ENCODE assay signal across 23 mouse cellular contexts in the genomic region with DNA sequence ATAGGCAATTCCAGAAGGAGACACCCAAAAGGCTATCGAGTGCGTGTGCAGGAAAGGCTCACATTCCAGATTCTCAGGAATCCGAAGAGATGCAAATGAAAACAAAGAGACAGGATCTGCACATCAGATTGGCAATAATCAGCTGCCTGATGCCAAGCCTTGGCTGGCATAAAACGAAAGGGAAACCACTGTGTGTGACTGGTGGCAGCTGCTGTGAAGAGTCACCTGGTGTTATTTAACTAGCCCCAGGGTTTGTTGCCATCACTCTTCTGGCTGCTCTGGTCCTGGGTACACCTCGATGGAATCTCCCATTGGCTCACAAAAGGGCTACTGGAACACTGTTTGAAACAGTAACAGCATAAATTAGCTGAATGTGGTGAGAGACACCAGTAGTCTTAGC. TPM values are rescaled to one million over a fixed set of nuclear protein-coding genes. Genes with fewer than 3 reads are reported as not detected.
A peak's percentile ranks its signal among the peaks of the same experiment; 100 is the strongest.
DNase-seq lines count a peak whose midpoint lies in the region; ATAC-seq lines count a peak whose summit lies in the region.
"Had no signal": no experiment of that assay in that cellular context is flagged by ENCODE, and none has a peak within 500 bp of the region (broad histone marks: within the 10 kb centered on the region; RNA-seq: fewer than 3 reads in every experiment).

No protein-coding gene starts in this region.

- peak; percentile 33 for DNase-seq in forebrain, embryonic 14.5 days (ENCODE audit: low spot score)
- peak; percentile 28 for DNase-seq in Muller cell, postnatal 12 days (ENCODE audit: inconsistent ontology term)
- peak; percentile 21 for DNase-seq in induced T-regulatory cell, adult 2 months (ENCODE audit: low read depth)
- no peak for DNase-seq in right cerebral cortex, postnatal 14 days
- DNase-seq in kidney, postnatal 14 days = no peak
- DNase-seq in gastrocnemius, postnatal 4 days (ENCODE audit: low spot score in 2 of 2) = no peak
- DNase-seq: adrenal gland, adult 2 months; cerebellum, postnatal 14 days; gastrocnemius, postnatal 14 days; heart, postnatal 4 days; layer of hippocampus, postnatal 36 days; thymus, postnatal 4 days had no signal

- H3K9ac ChIP-seq in forebrain, embryonic 14.5 days (ENCODE audit: low read length) = no peak overlapping the region
- no peak overlapping the region for H3K9ac ChIP-seq in forebrain, embryonic 13.5 days
- H3K9ac ChIP-seq: embryonic facial prominence, embryonic 15.5 days; forebrain, embryonic 12.5 days; heart, embryonic 15.5 days; midbrain, embryonic 12.5 days; neural tube, embryonic 12.5 days had no signal

- H3K4me1 ChIP-seq in forebrain, embryonic 14.5 days (ENCODE audit: control insufficient read depth, insufficient read depth, low read length) = no peaks in the 10 kb centered on the region
- no peaks in the 10 kb centered on the region for H3K4me1 ChIP-seq in forebrain, embryonic 13.5 days
- H3K4me1 ChIP-seq: embryonic facial prominence, embryonic 15.5 days; forebrain, embryonic 12.5 days; heart, embryonic 15.5 days; midbrain, embryonic 12.5 days; neural tube, embryonic 12.5 days had no signal

- ATAC-seq in forebrain, embryonic 14.5 days = no peak
- ATAC-seq in forebrain, embryonic 13.5 days = no peak
- peak; percentile 60 for ATAC-seq in megakaryocyte progenitor cell, adult 5-6 weeks (replicated peaks; ENCODE audit: poor library complexity)
- ATAC-seq: hindbrain, embryonic 16.5 days; intestine, postnatal 0 days had no signal

- WGBS in forebrain, embryonic 14.5 days = 37% methylated on average over 5 of the region's 5 CpGs
- WGBS in forebrain, embryonic 13.5 days = 50% methylated on average over 5 of the region's 5 CpGs

- H3K27ac ChIP-seq in forebrain, embryonic 14.5 days (ENCODE audit: low read depth, low read length) = no peak overlapping the region
- no peak overlapping the region for H3K27ac ChIP-seq in forebrain, embryonic 13.5 days
- H3K27ac ChIP-seq: embryonic facial prominence, embryonic 15.5 days; forebrain, embryonic 12.5 days; heart, embryonic 15.5 days; kidney, postnatal 0 days; macrophage; midbrain, embryonic 12.5 days; neural tube, embryonic 12.5 days had no signal

- no peak overlapping the region for H3K4me2 ChIP-seq in forebrain, embryonic 14.5 days (ENCODE audit: low read length)
- no peak overlapping the region for H3K4me2 ChIP-seq in forebrain, embryonic 13.5 days
- H3K4me2 ChIP-seq: embryonic facial prominence, embryonic 15.5 days; forebrain, embryonic 12.5 days; heart, embryonic 15.5 days; midbrain, embryonic 12.5 days; neural tube, embryonic 12.5 days had no signal

- no peaks in the 10 kb centered on the region for H3K27me3 ChIP-seq in forebrain, embryonic 14.5 days (replicated peaks; ENCODE audit: control insufficient read depth, insufficient read depth, low read length)
- H3K27me3 ChIP-seq in forebrain, embryonic 13.5 days = no peaks in the 10 kb centered on the region
- H3K27me3 ChIP-seq: forebrain, embryonic 12.5 days; midbrain, embryonic 12.5 days; neural tube, embryonic 12.5 days had no signal

- no peaks in the 10 kb centered on the region for H3K36me3 ChIP-seq in forebrain, embryonic 14.5 days (ENCODE audit: control insufficient read depth, insufficient read depth, low read length)
- no peaks in the 10 kb centered on the region for H3K36me3 ChIP-seq in forebrain, embryonic 13.5 days (ENCODE audit: poor library complexity, severe bottlenecking)
- H3K36me3 ChIP-seq: embryonic facial prominence, embryonic 15.5 days; forebrain, embryonic 12.5 days; heart, embryonic 15.5 days; midbrain, embryonic 12.5 days; neural tube, embryonic 12.5 days had no signal

- H3K4me3 ChIP-seq in forebrain, embryonic 14.5 days (ENCODE audit: low read depth, low read length) = no peak overlapping the region
- no peak overlapping the region for H3K4me3 ChIP-seq in forebrain, embryonic 13.5 days
- H3K4me3 ChIP-seq: embryonic facial prominence, embryonic 15.5 days; forebrain, embryonic 12.5 days; heart, embryonic 15.5 days; midbrain, embryonic 12.5 days; neural tube, embryonic 12.5 days had no signal

- H3K9me3 ChIP-seq in forebrain, embryonic 14.5 days (replicated peaks; ENCODE audit: control insufficient read depth, low read length) = no peaks in the 10 kb centered on the region
- H3K9me3 ChIP-seq in forebrain, embryonic 13.5 days (replicated peaks) = no peaks in the 10 kb centered on the region
- H3K9me3 ChIP-seq: embryonic facial prominence, embryonic 15.5 days; forebrain, embryonic 12.5 days; heart, embryonic 15.5 days; midbrain, embryonic 12.5 days; neural tube, embryonic 12.5 days had no signal

RNA-seq across cellular contexts. Expression of a gene that starts 11.0 kb away (rescaled TPM):
- polyA plus RNA-seq in forebrain, embryonic 14.5 days (2014; fragmentation: Nextera tagmentation; extraction: Ambion mirVana) = 341 and 358 TPM in 2 replicates
- 789 and 790 TPM in 2 replicates for polyA plus RNA-seq in forebrain, embryonic 13.5 days (2015; fragmentation: Nextera tagmentation; extraction: Ambion mirVana)
- 92.2 and 113 TPM in 2 replicates for total RNA-seq in megakaryocyte progenitor cell, adult 5-6 weeks (2015)
- total RNA-seq in megakaryocyte progenitor cell, adult 5-6 weeks (2017) = 137 and 192 TPM in 2 replicates
- 10 to 100 TPM; 41.4 to 49.0 TPM for total RNA-seq in gastrocnemius, postnatal 4 days (2021)

RNA-seq across cellular contexts. Expression of a gene that starts 52.1 kb away (rescaled TPM):
- polyA plus RNA-seq in forebrain, embryonic 14.5 days (2014; fragmentation: Nextera tagmentation; extraction: Ambion mirVana) = 48.8 and 50.2 TPM in 2 replicates
- 43.2 and 49.0 TPM in 2 replicates for polyA plus RNA-seq in forebrain, embryonic 13.5 days (2015; fragmentation: Nextera tagmentation; extraction: Ambion mirVana)
- 3.9 and 5.6 TPM in 2 replicates for total RNA-seq in megakaryocyte progenitor cell, adult 5-6 weeks (2015)
- total RNA-seq in megakaryocyte progenitor cell, adult 5-6 weeks (2017) = 4.1 and 9.5 TPM in 2 replicates
- total RNA-seq in gastrocnemius, postnatal 4 days (2021) = 10 to 100 TPM; 28.4 to 30.3 TPM

Comparison
In these comparisons a context has a peak if more than half of its experiments do, and no peak if none do; other contexts are left out.
1. DNase-seq: peak in forebrain, embryonic 14.5 days (single experiment), Muller cell, postnatal 12 days (single experiment) and induced T-regulatory cell, adult 2 months (single experiment); none in right cerebral cortex, postnatal 14 days (single experiment), kidney, postnatal 14 days (single experiment) and gastrocnemius, postnatal 4 days (0 of 2).